Mouse (Mus musculus) heart, embryonic 11.5 days (tissue): ENCODE data around the gene Ppp1r12a. TPM values are rescaled to one million over a fixed set of nuclear protein-coding genes. Genes with fewer than 3 reads are reported as not detected.

Source experiments
- ATAC-seq: fragments of 200-750 bp; cut with Nextera tagmentation; replicated peaks from 2 replicates; pipeline ENCODE4 v1.8.0; 2017; ENCODE audit warnings: moderate library complexity; ENCODE audit not compliant: insufficient number of reproducible peaks, low FRiP score, low TSS enrichment
- H3K27ac ChIP-seq: fragments of 300-500 bp; sonication (generic); 2 replicates; pipeline ENCODE4 v1.5.1; 2014; ENCODE audit warnings: mild to moderate bottlenecking, low read depth, low read length
- H3K27me3 ChIP-seq: fragments of 300-500 bp; sonication (generic); 2 replicates; pipeline ENCODE4 v1.6.1; 2014; ENCODE audit warnings: mild to moderate bottlenecking, low read length, mixed read lengths; ENCODE audit not compliant: control insufficient read depth, insufficient read depth
- H3K36me3 ChIP-seq: fragments of 300-500 bp; sonication (generic); 2 replicates; pipeline ENCODE4 v1.6.1; 2014; ENCODE audit warnings: mild to moderate bottlenecking, low read length, moderate library complexity, mixed read lengths; ENCODE audit not compliant: control insufficient read depth, insufficient read depth
- H3K4me1 ChIP-seq: fragments of 300-500 bp; sonication (generic); 2 replicates; pipeline ENCODE4 v1.6.1; 2014; ENCODE audit warnings: low read length; ENCODE audit not compliant: control insufficient read depth, insufficient read depth
- H3K4me2 ChIP-seq: fragments of 300-500 bp; sonication (generic); 2 replicates; pipeline ENCODE4 v1.6.1; 2014; ENCODE audit warnings: mild to moderate bottlenecking, moderate library complexity
- H3K4me3 ChIP-seq: fragments of 300-500 bp; sonication (generic); 2 replicates; pipeline ENCODE4 v1.5.1; 2014; ENCODE audit warnings: low read depth, low read length
- H3K9ac ChIP-seq: fragments of 300-500 bp; sonication (generic); 2 replicates; pipeline ENCODE4 v1.6.1; 2014; ENCODE audit warnings: mild to moderate bottlenecking, low read depth, low read length, moderate library complexity
- H3K9me3 ChIP-seq: fragments of 300-500 bp; sonication (generic); replicated peaks from 2 replicates; pipeline ENCODE4 v1.6.1; 2016; ENCODE audit warnings: low read length; ENCODE audit not compliant: control insufficient read depth
- WGBS: fragments of 180-500 bp; shearing (Covaris S2); extraction: QIAGEN DNeasy Blood & Tissue Kit; methylation state at CpG from one replicate; pipeline ENCODE4 v1.1.7; 2014; ENCODE audit not compliant: insufficient replicate concordance; 5-methylcytosine and 5-hydroxymethylcytosine counted together
- polyA plus RNA-seq: library from polyadenylated mRNA; unstranded; fragments of >200 nt; fragmentation: Nextera tagmentation; extraction: Ambion mirVana; gene quantifications from 2 replicates; pipeline ENCODE4 v1.2.1, GENCODE M21; 2014

Ppp1r12a gene
- polyA plus RNA-seq, 1 experiment from 2014 or later, result 120 TPM

- no peaks in the 10 kb centered on the region for H3K27me3 ChIP-seq
- H3K9me3 ChIP-seq, result no peaks in the 10 kb centered on the region
- H3K4me1 ChIP-seq, result peaks cover 28% of the 10 kb centered on the region
- ATAC-seq, result no peak
- no peak overlapping the region for H3K4me2 ChIP-seq
- H3K9ac ChIP-seq, result no peak overlapping the region
- 87% methylated on average over 4 of the region's 4 CpGs for WGBS
- H3K4me3 ChIP-seq, result no peak overlapping the region
- no peaks in the 10 kb centered on the region for H3K36me3 ChIP-seq
- no peak overlapping the region for H3K27ac ChIP-seq
Measured at GRCm38 (mm10) chr10:108182386-108182785, 20.4 kb downstream of the Ppp1r12a start.

GRCm38 (mm10) chr10:108184763-108185162 lies 22.8 kb downstream of the Ppp1r12a start:
- no peak overlapping the region for H3K4me3 ChIP-seq
- H3K9me3 ChIP-seq, result no peaks in the 10 kb centered on the region
- H3K27ac ChIP-seq, result no peak overlapping the region
- H3K4me2 ChIP-seq, result no peak overlapping the region
- WGBS, result 70% methylated on average over 8 of the region's 8 CpGs
- H3K27me3 ChIP-seq, result no peaks in the 10 kb centered on the region
- H3K36me3 ChIP-seq, result no peaks in the 10 kb centered on the region
- no peak overlapping the region for H3K9ac ChIP-seq
- H3K4me1 ChIP-seq, result peaks cover 18% of the 10 kb centered on the region
- no peak for ATAC-seq

- H3K9ac ChIP-seq, result no peak overlapping the region
- no peaks in the 10 kb centered on the region for H3K9me3 ChIP-seq
- 81% methylated on average over 3 of the region's 3 CpGs for WGBS
- H3K27ac ChIP-seq, result no peak overlapping the region
- no peaks in the 10 kb centered on the region for H3K36me3 ChIP-seq
- H3K4me3 ChIP-seq, result no peak overlapping the region
- no peak for ATAC-seq
- no peak overlapping the region for H3K4me2 ChIP-seq
- no peaks in the 10 kb centered on the region for H3K27me3 ChIP-seq
- peaks cover 20% of the 10 kb centered on the region for H3K4me1 ChIP-seq
Measured at GRCm38 (mm10) chr10:108185265-108185664, 23.3 kb downstream of the Ppp1r12a start.

GRCm38 (mm10) chr10:108189303-108189702 lies 27.3 kb downstream of the Ppp1r12a start:
- Histone ChIP-seq H3K27me3 (no peaks in the 10 kb centered on the region), H3K4me1 (peaks cover 26% of the 10 kb centered on the region), H3K9me3 (no peaks in the 10 kb centered on the region), H3K4me3 (no peak overlapping the region), H3K36me3 (no peaks in the 10 kb centered on the region), H3K9ac (no peak overlapping the region), H3K4me2 (no peak overlapping the region), H3K27ac (no peak overlapping the region)
- 74% methylated on average over 2 of the region's 2 CpGs for WGBS
- ATAC-seq, result no peak

GRCm38 (mm10) chr10:108189986-108190385 lies 28.0 kb downstream of the Ppp1r12a start:
- WGBS, result 81% methylated on average over 3 of the region's 3 CpGs
- no peak for ATAC-seq

GRCm38 (mm10) chr10:108190626-108191025 lies 28.6 kb downstream of the Ppp1r12a start:
- H3K27me3 ChIP-seq, result no peaks in the 10 kb centered on the region
- H3K4me2 ChIP-seq, result no peak overlapping the region
- no peak overlapping the region for H3K4me3 ChIP-seq
- H3K27ac ChIP-seq, result no peak overlapping the region
- no peaks in the 10 kb centered on the region for H3K36me3 ChIP-seq
- no peak overlapping the region for H3K9ac ChIP-seq
- H3K9me3 ChIP-seq, result no peaks in the 10 kb centered on the region
- peaks cover 24% of the 10 kb centered on the region for H3K4me1 ChIP-seq
- no peak for ATAC-seq

More at GRCm38 (mm10) chr10:108189986-108190385, 28.0 kb downstream of the Ppp1r12a start:
- H3K4me1 ChIP-seq, result peaks cover 26% of the 10 kb centered on the region
- no peaks in the 10 kb centered on the region for H3K9me3 ChIP-seq
- no peak overlapping the region for H3K9ac ChIP-seq
- no peaks in the 10 kb centered on the region for H3K36me3 ChIP-seq
- no peaks in the 10 kb centered on the region for H3K27me3 ChIP-seq
- H3K27ac ChIP-seq, result no peak overlapping the region
- no peak overlapping the region for H3K4me3 ChIP-seq
- H3K4me2 ChIP-seq, result no peak overlapping the region

GRCm38 (mm10) chr10:108191381-108191787 lies 29.4 kb downstream of the Ppp1r12a start:
- no peak for ATAC-seq
- H3K4me2 ChIP-seq, result no peak overlapping the region
- no peak overlapping the region for H3K27ac ChIP-seq
- peaks cover 19% of the 10 kb centered on the region for H3K4me1 ChIP-seq
- no peak overlapping the region for H3K4me3 ChIP-seq
- WGBS, result 60% methylated on average over 8 of the region's 8 CpGs
- H3K9me3 ChIP-seq, result no peaks in the 10 kb centered on the region
- H3K36me3 ChIP-seq, result no peaks in the 10 kb centered on the region
- no peak overlapping the region for H3K9ac ChIP-seq
- no peaks in the 10 kb centered on the region for H3K27me3 ChIP-seq

- no peak overlapping the region for H3K27ac ChIP-seq
- no peak for ATAC-seq
- no peak overlapping the region for H3K9ac ChIP-seq
- H3K4me2 ChIP-seq, result no peak overlapping the region
- H3K9me3 ChIP-seq, result no peaks in the 10 kb centered on the region
- H3K36me3 ChIP-seq, result no peaks in the 10 kb centered on the region
- no peaks in the 10 kb centered on the region for H3K27me3 ChIP-seq
- H3K4me1 ChIP-seq, result peaks cover 19% of the 10 kb centered on the region
- 66% methylated on average over 2 of the region's 2 CpGs for WGBS
- H3K4me3 ChIP-seq, result no peak overlapping the region
Measured at GRCm38 (mm10) chr10:108192306-108192705, 30.3 kb downstream of the Ppp1r12a start.

- Histone ChIP-seq H3K4me3 (no peak overlapping the region), H3K9ac (no peak overlapping the region), H3K27me3 (no peaks in the 10 kb centered on the region), H3K4me1 (peaks cover 5% of the 10 kb centered on the region; the same call in 1 of the 2 replicates), H3K4me2 (no peak overlapping the region), H3K36me3 (peaks cover 5% of the 10 kb centered on the region; the same call in 1 of the 2 replicates), H3K9me3 (no peaks in the 10 kb centered on the region), H3K27ac (no peak overlapping the region)
- no peak for ATAC-seq
- 93% methylated on average over 2 of the region's 2 CpGs for WGBS
Measured at GRCm38 (mm10) chr10:108196124-108196523, 34.1 kb downstream of the Ppp1r12a start.
